Mouse (Mus musculus): ENCODE results near the gene Ipmk.
A peak's percentile ranks its signal among the peaks of the same experiment; 100 is the strongest.
"Not testable (repeated sequence)": the region's sequence is repeated elsewhere in the genome, so short reads cannot be mapped to it uniquely, and the experiment has no call there.

Gene Ipmk

GRCm38 (mm10) chr10:71380406-71380805, 32.8 kb downstream of the Ipmk start:
- DNase-seq = no peak

GRCm38 (mm10) chr10:71381471-71382033, 34.0 kb downstream of the Ipmk start:
- DNase-seq = peak; percentile 31

GRCm38 (mm10) chr10:71382109-71382508, 34.5 kb downstream of the Ipmk start:
- DNase-seq = peak; percentile 32

- no peak for DNase-seq
Measured at GRCm38 (mm10) chr10:71382858-71383551, 35.4 kb downstream of the Ipmk start.

GRCm38 (mm10) chr10:71383552-71383924, 36.0 kb downstream of the Ipmk start:
- DNase-seq = not testable (repeated sequence)

- DNase-seq = no peak
Measured at GRCm38 (mm10) chr10:71384159-71385044, 36.8 kb downstream of the Ipmk start.

- no peak for DNase-seq
Measured at GRCm38 (mm10) chr10:71389311-71389710, 41.7 kb downstream of the Ipmk start.

- DNase-seq = peak; percentile 53
Measured at GRCm38 (mm10) chr10:71398383-71399145, 51.0 kb downstream of the Ipmk start.

GRCm38 (mm10) chr10:71399399-71399798, 51.8 kb downstream of the Ipmk start:
- DNase-seq = no peak

GRCm38 (mm10) chr10:71399987-71400386, 52.4 kb downstream of the Ipmk start:
- DNase-seq = no peak

GRCm38 (mm10) chr10:71400818-71401646, 53.5 kb downstream of the Ipmk start:
- no peak for DNase-seq

GRCm38 (mm10) chr10:71403638-71404037, 56.1 kb downstream of the Ipmk start:
- no peak for DNase-seq

- no peak for DNase-seq
Measured at GRCm38 (mm10) chr10:71405523-71406217, 58.1 kb downstream of the Ipmk start.

GRCm38 (mm10) chr10:71409948-71410347, 62.4 kb downstream of the Ipmk start:
- DNase-seq = no peak

GRCm38 (mm10) chr10:71413401-71413800, 65.8 kb downstream of the Ipmk start:
- DNase-seq = no peak

- DNase-seq = no peak
Measured at GRCm38 (mm10) chr10:71421531-71421930, 74.0 kb downstream of the Ipmk start.

GRCm38 (mm10) chr10:71422047-71423037, 74.8 kb downstream of the Ipmk start:
- peak; percentile 35 for DNase-seq

GRCm38 (mm10) chr10:71426740-71427139, 79.2 kb downstream of the Ipmk start:
- DNase-seq = no peak

GRCm38 (mm10) chr10:71427381-71427780, 79.8 kb downstream of the Ipmk start:
- no peak for DNase-seq

- DNase-seq = no peak
Measured at GRCm38 (mm10) chr10:71428246-71428864, 80.8 kb downstream of the Ipmk start.

Measured in kidney, adult 11 months (tissue).